Mouse (Mus musculus) testis, adult 2 months (tissue): Measurements from ENCODE around the gene Hlx. TPM values are rescaled to one million over a fixed set of nuclear protein-coding genes. Genes with fewer than 3 reads are reported as not detected.

Experiments used
- H3K27ac ChIP-seq: fragments of 200-500 bp; 2 replicates; pipeline ENCODE4 v1.5.1; 2012; ENCODE audit warnings: low read depth, low read length; ENCODE audit not compliant: control insufficient read depth, insufficient read depth
- H3K27me3 ChIP-seq: fragments of 200-500 bp; 2 replicates; pipeline ENCODE4 v1.6.1; 2012; ENCODE audit warnings: mild to moderate bottlenecking, low read length, moderate library complexity; ENCODE audit not compliant: control insufficient read depth, insufficient read depth
- H3K36me3 ChIP-seq: fragments of 200-500 bp; 2 replicates; pipeline ENCODE4 v1.6.1; 2012; ENCODE audit warnings: mild to moderate bottlenecking, low read length; ENCODE audit not compliant: control insufficient read depth, insufficient read depth
- H3K4me1 ChIP-seq: fragments of 200-500 bp; 2 replicates; pipeline ENCODE4 v1.6.1; 2012; ENCODE audit warnings: low read length; ENCODE audit not compliant: control insufficient read depth, insufficient read depth
- H3K4me3 ChIP-seq: fragments of 200-500 bp; 2 replicates; pipeline ENCODE4 v1.5.1; 2012; ENCODE audit warnings: low read depth, mild to moderate bottlenecking, low read length, moderate library complexity, mixed read lengths; ENCODE audit not compliant: control insufficient read depth
- CTCF ChIP-seq: fragments of 200-500 bp; IDR thresholded peaks from 2 replicates; pipeline ENCODE4 v1.5.1; 2012; ENCODE audit warnings: low read depth, mild to moderate bottlenecking, inconsistent platforms, low read length, moderate library complexity; ENCODE audit not compliant: control insufficient read depth, insufficient read depth, insufficient replicate concordance
- POLR2A ChIP-seq: fragments of 200-500 bp; IDR thresholded peaks from 2 replicates; pipeline ENCODE4 v1.6.1; 2012; ENCODE audit warnings: low read depth, mild to moderate bottlenecking, inconsistent platforms, low read length, moderate library complexity; ENCODE audit not compliant: control insufficient read depth
- polyA plus RNA-seq: library from polyadenylated mRNA; depleted of rRNA; stranded (reverse); fragments of >200 nt; gene quantifications from 2 replicates; pipeline ENCODE4 v1.2.3, GENCODE M21; 2012; rRNA removed

Hlx gene
- 0.28 and 0.51 TPM in 2 replicates for polyA plus RNA-seq

- Histone ChIP-seq H3K27me3 (peaks cover 8% of the 10 kb centered on the region), H3K27ac (no peak within 1 kb of the TSS), H3K4me1 (peaks cover 15% of the 10 kb centered on the region), H3K36me3 (no peaks in the 10 kb centered on the region), H3K4me3 (peak within 1 kb of the TSS; percentile 71)
- no peak for TF ChIP-seq POLR2A
- TF ChIP-seq CTCF, result no peak
Observed at GRCm38 (mm10) chr1:184732556-184733049, at the start of gene Hlx. Gene Hlx, minus strand, starts transcription at chr1:184732619.

GRCm38 (mm10) chr1:184782161-184782513, 49.7 kb upstream of the Hlx start:
- no peaks in the 10 kb centered on the region for H3K27me3 ChIP-seq
- no peak overlapping the region for H3K4me3 ChIP-seq
- no peak overlapping the region for H3K27ac ChIP-seq
- no peak for TF ChIP-seq POLR2A
- no peak for TF ChIP-seq CTCF
- H3K4me1 ChIP-seq, result peaks cover 4% of the 10 kb centered on the region
- no peaks in the 10 kb centered on the region for H3K36me3 ChIP-seq

GRCm38 (mm10) chr1:184781286-184782160, 49.1 kb upstream of the Hlx start:
- TF ChIP-seq CTCF (no peak), POLR2A (no peak)
- no peaks in the 10 kb centered on the region for H3K36me3 ChIP-seq
- no peak overlapping the region for H3K4me3 ChIP-seq
- no peaks in the 10 kb centered on the region for H3K27me3 ChIP-seq
- no peak overlapping the region for H3K27ac ChIP-seq
- H3K4me1 ChIP-seq, result peaks cover 8% of the 10 kb centered on the region

GRCm38 (mm10) chr1:184778157-184778556, 45.7 kb upstream of the Hlx start:
- no peaks in the 10 kb centered on the region for H3K27me3 ChIP-seq
- TF ChIP-seq CTCF (no peak), POLR2A (no peak)

GRCm38 (mm10) chr1:184777061-184777795, 44.8 kb upstream of the Hlx start:
- Histone ChIP-seq H3K27ac (no peak overlapping the region), H3K4me3 (peak overlapping the region; percentile 66), H3K27me3 (no peaks in the 10 kb centered on the region), H3K4me1 (peaks cover 8% of the 10 kb centered on the region), H3K36me3 (no peaks in the 10 kb centered on the region)
- TF ChIP-seq POLR2A (peak; percentile 36; the same call in 1 of the 2 replicates), CTCF (peak; percentile 53)

More at GRCm38 (mm10) chr1:184778157-184778556, 45.7 kb upstream of the Hlx start:
- no peak overlapping the region for H3K4me3 ChIP-seq
- no peaks in the 10 kb centered on the region for H3K36me3 ChIP-seq
- peaks cover 8% of the 10 kb centered on the region for H3K4me1 ChIP-seq
- no peak overlapping the region for H3K27ac ChIP-seq

GRCm38 (mm10) chr1:184775289-184775688, 42.9 kb upstream of the Hlx start:
- no peak for TF ChIP-seq POLR2A
- TF ChIP-seq CTCF, result no peak
- Histone ChIP-seq H3K36me3 (no peaks in the 10 kb centered on the region), H3K27me3 (no peaks in the 10 kb centered on the region), H3K4me1 (peaks cover 14% of the 10 kb centered on the region), H3K4me3 (no peak overlapping the region), H3K27ac (no peak overlapping the region)

- H3K4me3 ChIP-seq, result peak overlapping the region; percentile 15
- H3K27me3 ChIP-seq, result no peaks in the 10 kb centered on the region
Observed at GRCm38 (mm10) chr1:184771891-184772249, 39.5 kb upstream of the Hlx start.

More at GRCm38 (mm10) chr1:184771891-184772249, 39.5 kb upstream of the Hlx start:
- H3K36me3 ChIP-seq, result no peaks in the 10 kb centered on the region
- no peak overlapping the region for H3K27ac ChIP-seq
- TF ChIP-seq CTCF, result no peak
- no peak for TF ChIP-seq POLR2A
- peaks cover 7% of the 10 kb centered on the region for H3K4me1 ChIP-seq
